Mouse (Mus musculus) forebrain, embryonic 14.5 days (tissue): Measurements from ENCODE around the gene Vmn1r64. TPM values are rescaled to one million over a fixed set of nuclear protein-coding genes. Genes with fewer than 3 reads are reported as not detected.
"Not testable (repeated sequence)": the region's sequence is repeated elsewhere in the genome, so short reads cannot be mapped to it uniquely, and the experiment has no call there.

Experiments
- ATAC-seq: fragments of 200-750 bp; cut with Nextera tagmentation; 2 replicates; pipeline ENCODE4 v1.8.0; 2017; ENCODE audit warnings: mild to moderate bottlenecking, moderate library complexity
- DNase-seq: peaks from one replicate; pipeline ENCODE4 v3.0.0-alpha.2; 2015; ENCODE audit warnings: low spot score
- H3K27ac ChIP-seq: fragments of 300-500 bp; sonication (generic); 2 replicates; pipeline ENCODE4 v1.5.1; 2014; ENCODE audit warnings: low read depth, mild to moderate bottlenecking, control low read depth, low read length, moderate library complexity
- H3K27me3 ChIP-seq: fragments of 300-500 bp; sonication (generic); replicated peaks from 2 replicates; pipeline ENCODE4 v1.6.1; 2014; ENCODE audit warnings: low read length, control low read depth, mixed read lengths; ENCODE audit not compliant: control insufficient read depth, insufficient read depth
- H3K36me3 ChIP-seq: fragments of 300-500 bp; sonication (generic); 2 replicates; pipeline ENCODE4 v1.6.1; 2014; ENCODE audit warnings: low read length, control low read depth; ENCODE audit not compliant: control insufficient read depth, insufficient read depth
- H3K4me1 ChIP-seq: fragments of 300-500 bp; sonication (generic); 2 replicates; pipeline ENCODE4 v1.6.1; 2014; ENCODE audit warnings: antibody characterized with exemption, low read length, control low read depth; ENCODE audit not compliant: control insufficient read depth, insufficient read depth
- H3K4me2 ChIP-seq: fragments of 300-500 bp; sonication (generic); 2 replicates; pipeline ENCODE4 v1.6.1; 2014; ENCODE audit warnings: mild to moderate bottlenecking, control low read depth, low read length
- H3K4me3 ChIP-seq: fragments of 300-500 bp; sonication (generic); 2 replicates; pipeline ENCODE4 v1.5.1; 2014; ENCODE audit warnings: low read depth, low read length, control low read depth
- H3K9ac ChIP-seq: fragments of 300-500 bp; sonication (generic); 2 replicates; pipeline ENCODE4 v1.6.1; 2014; ENCODE audit warnings: mild to moderate bottlenecking, low read length, control low read depth, moderate library complexity
- H3K9me3 ChIP-seq: fragments of 300-500 bp; sonication (generic); replicated peaks from 2 replicates; pipeline ENCODE4 v1.6.1; 2016; ENCODE audit warnings: low read length, control low read depth, mixed read lengths; ENCODE audit not compliant: control insufficient read depth
- WGBS: fragments of 180-500 bp; shearing (Covaris S2); extraction: QIAGEN DNeasy Blood & Tissue Kit; methylation state at CpG from one replicate; pipeline ENCODE4 v1.1.7; 2014; 5-methylcytosine and 5-hydroxymethylcytosine counted together
- polyA plus RNA-seq: library from polyadenylated mRNA; unstranded; fragments of >200 nt; fragmentation: Nextera tagmentation; extraction: Ambion mirVana; gene quantifications from 2 replicates; pipeline ENCODE4 v1.2.1, GENCODE M21; 2014

The Vmn1r64 gene
- polyA plus RNA-seq, result not detected in 2 replicates

- Histone ChIP-seq H3K27ac (no peak within 1 kb of the TSS), H3K36me3 (no peaks in the 10 kb centered on the region), H3K9me3 (peaks cover 5% of the 10 kb centered on the region), H3K4me1 (no peaks in the 10 kb centered on the region), H3K27me3 (no peaks in the 10 kb centered on the region), H3K4me3 (no peak within 1 kb of the TSS), H3K4me2 (no peak within 1 kb of the TSS), H3K9ac (no peak within 1 kb of the TSS)
- ATAC-seq (no peak), DNase-seq (no peak)
Measured at GRCm38 (mm10) chr7:5884442-5884841, at the start of gene Vmn1r64. TSS of gene Vmn1r64 (minus strand) at chr7:5884542.

- Histone ChIP-seq H3K9me3 (peaks cover 12% of the 10 kb centered on the region), H3K36me3 (no peaks in the 10 kb centered on the region), H3K4me1 (no peaks in the 10 kb centered on the region), H3K4me3 (no peak overlapping the region), H3K9ac (no peak overlapping the region), H3K4me2 (no peak overlapping the region), H3K27me3 (no peaks in the 10 kb centered on the region), H3K27ac (no peak overlapping the region)
- 78% methylated on average over 4 of the region's 4 CpGs for WGBS
- ATAC-seq (no peak), DNase-seq (no peak)
Measured at GRCm38 (mm10) chr7:5899238-5899637, 14.9 kb upstream of the Vmn1r64 start.

- not testable (repeated sequence) for H3K4me2 ChIP-seq, H3K36me3 ChIP-seq, DNase-seq, H3K4me1 ChIP-seq, H3K9ac ChIP-seq, H3K9me3 ChIP-seq, H3K4me3 ChIP-seq, H3K27me3 ChIP-seq, ATAC-seq, H3K27ac ChIP-seq
- 62% methylated on average over 2 of the region's 2 CpGs for WGBS
Measured at GRCm38 (mm10) chr7:5897245-5897644, 12.9 kb upstream of the Vmn1r64 start.

Other genes starting within 250 kb of the Vmn1r64 start
- gene Vmn1r62, start 210.9 kb downstream of the Vmn1r64 start, polyA plus RNA-seq, result not detected in 2 replicates
- gene Vmn1r63, start 79.1 kb downstream of the Vmn1r64 start, polyA plus RNA-seq, result not detected in 2 replicates
- not detected in 2 replicates for gene Vmn1r65, start 126.5 kb upstream of the Vmn1r64 start, polyA plus RNA-seq
- not detected in 2 replicates for gene Nlrp4c, start 160.6 kb upstream of the Vmn1r64 start, polyA plus RNA-seq